Mouse (Mus musculus): ENCODE measurements at regions not wholly inside any gene's neighbourhood (a gene's known extent, or its start where the extent isn't known, plus 50 kb on each side); places are given as distances from the start of the nearest gene placed in this dataset.

GRCm38 (mm10) chr2:53763486-53763885 lies 321.9 kb downstream of the Rprm start:
- no peak for TF ChIP-seq EP300 (IDR thresholded peaks at IDR 0.05; ENCODE audit: low read depth)
- TF ChIP-seq CTCF (IDR thresholded peaks at IDR 0.05; ENCODE audit: low read depth): no peak

Data from liver, postnatal 0 days (tissue).